Mouse (Mus musculus) brain, embryonic 14.5 days (tissue): Measurements from ENCODE around the gene Ceacam18.

Experiments
- CTCF ChIP-seq: fragments of 200-500 bp; IDR thresholded peaks from 2 replicates; pipeline ENCODE4 v1.5.1; 2012; ENCODE audit warnings: inconsistent platforms, mild to moderate bottlenecking, moderate library complexity, borderline replicate concordance; ENCODE audit not compliant: insufficient read depth, insufficient read length; ENCODE audit errors: extremely low read depth
- POLR2A ChIP-seq: fragments of 200-500 bp; IDR thresholded peaks from 2 replicates; pipeline ENCODE4 v1.6.1; 2012; ENCODE audit warnings: mild to moderate bottlenecking, inconsistent platforms, borderline replicate concordance; ENCODE audit not compliant: poor library complexity, insufficient read depth, insufficient read length, severe bottlenecking; ENCODE audit errors: extremely low read depth

- TF ChIP-seq CTCF (no peak), POLR2A (no peak)
Measured at GRCm38 (mm10) chr7:43662804-43663203, 28.3 kb downstream of the Ceacam18 start.
